Mouse (Mus musculus): ENCODE data around the gene Otud5. TPM values are rescaled to one million over a fixed set of nuclear protein-coding genes. Genes with fewer than 3 reads are reported as not detected.
"Not testable (repeated sequence)": the region's sequence is repeated elsewhere in the genome, so short reads cannot be mapped to it uniquely, and the experiment has no call there.

Gene Otud5
- total RNA-seq (2021) = 10 to 100 TPM; 14.6 to 17.1 TPM
- long read RNA-seq, experiment 1, full-length matches to known transcripts = 10 of 20 reads
- long read RNA-seq, experiment 1, partial matches to known transcripts = 5 of 20 reads
- long read RNA-seq, experiment 1, other reads (novel, unspliced or antisense) = 5 of 20 reads
- long read RNA-seq, experiment 2, full-length matches to known transcripts = 11 of 22 reads
- long read RNA-seq, experiment 2, partial matches to known transcripts = 8 of 22 reads
- long read RNA-seq, experiment 2, other reads (novel, unspliced or antisense) = 3 of 22 reads

- DNase-seq (ENCODE audit: low spot score) = peak; percentile 92
Measured at GRCm38 (mm10) chrX:7841163-7842162, at the start of gene Otud5. Gene Otud5, plus strand, starts transcription at chrX:7841364.

DNA sequence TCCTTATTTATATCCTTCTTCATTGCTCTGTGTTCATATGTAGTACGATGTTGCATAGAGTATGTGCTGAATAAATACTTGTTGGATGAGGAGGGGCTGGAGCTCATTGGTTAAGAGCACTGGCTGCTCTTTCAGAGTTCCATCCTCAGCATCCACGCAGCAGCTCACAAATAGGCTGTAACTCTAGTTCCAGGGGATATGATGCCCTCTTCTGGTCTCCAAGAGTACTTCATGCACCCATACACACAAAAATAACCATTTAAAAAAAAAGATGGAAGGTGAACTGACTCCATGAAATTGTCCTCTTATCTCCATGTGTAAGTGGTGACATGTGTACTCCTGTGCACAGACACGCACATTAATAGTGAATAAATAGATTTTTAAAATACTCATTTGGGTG lies 47.8 kb upstream of the Otud5 start:
- no peak for DNase-seq (ENCODE audit: low spot score)

- peak; percentile 5 for DNase-seq (ENCODE audit: low spot score)
Measured at GRCm38 (mm10) chrX:7795016-7795415, 46.1 kb upstream of the Otud5 start.

- DNase-seq (ENCODE audit: low spot score) = no peak
Measured at GRCm38 (mm10) chrX:7797327-7797726, 43.8 kb upstream of the Otud5 start.

DNA sequence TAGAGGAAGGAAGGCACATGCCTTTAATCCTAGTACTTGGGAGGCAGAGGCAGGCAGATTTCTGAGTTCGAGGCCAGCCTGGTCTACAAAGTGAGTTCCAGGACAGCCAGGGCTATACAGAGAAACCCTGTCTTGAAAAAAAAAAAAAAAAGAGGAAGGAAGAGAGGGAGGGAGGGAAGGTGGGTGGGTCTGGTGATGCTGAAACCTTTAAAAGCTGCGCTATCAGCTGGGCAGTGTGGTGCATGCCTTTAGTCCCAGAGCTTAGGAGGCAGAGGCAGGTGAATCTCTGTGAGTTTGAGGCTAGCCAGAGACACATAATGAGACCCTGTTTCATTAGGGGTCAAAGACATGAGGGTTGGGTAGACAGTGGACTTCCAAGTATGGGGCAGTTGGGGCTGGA lies 39.0 kb upstream of the Otud5 start:
- DNase-seq (ENCODE audit: low spot score) = not testable (repeated sequence)

- not testable (repeated sequence) for DNase-seq (ENCODE audit: low spot score)
Measured at GRCm38 (mm10) chrX:7815016-7815415, 26.1 kb upstream of the Otud5 start.

GRCm38 (mm10) chrX:7821865-7822779 lies 19.0 kb upstream of the Otud5 start, which contains the start of gene Kcnd1:
Gene Kcnd1, plus strand, starts transcription at chrX:7822289.
- peak; percentile 2 for DNase-seq (ENCODE audit: low spot score)

- no peak for DNase-seq (ENCODE audit: low spot score)
Measured at GRCm38 (mm10) chrX:7837146-7837545, 4.0 kb upstream of the Otud5 start.

GRCm38 (mm10) chrX:7840842-7841162 lies 362 bp upstream of the Otud5 start:
- no peak for DNase-seq (ENCODE audit: low spot score)

GRCm38 (mm10) chrX:7842318-7842717 lies 1.2 kb downstream of the Otud5 start:
- DNase-seq (ENCODE audit: low spot score) = peak; percentile 2

DNA sequence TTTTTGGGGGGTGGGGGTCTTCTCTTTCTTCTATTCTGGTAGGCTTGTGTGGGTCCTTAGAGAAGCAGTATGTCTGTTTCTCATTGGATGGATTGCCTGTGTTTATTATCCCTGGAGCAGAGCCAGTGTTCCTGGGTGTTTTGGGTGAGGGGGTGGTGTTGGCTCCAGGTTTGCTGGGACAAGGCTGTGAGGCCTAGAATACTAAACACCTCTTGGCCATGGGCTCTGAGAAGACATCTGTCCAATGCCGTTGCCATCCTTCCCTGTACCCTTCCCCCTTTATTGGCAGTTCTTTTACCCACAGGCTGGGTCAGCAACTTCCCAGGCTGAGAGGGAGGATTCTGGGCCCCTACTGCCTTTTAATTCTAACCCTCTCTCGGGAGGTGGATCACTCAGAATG lies 6.7 kb downstream of the Otud5 start:
- no peak for DNase-seq (ENCODE audit: low spot score)

- DNase-seq (ENCODE audit: low spot score) = peak; percentile 14
Measured at GRCm38 (mm10) chrX:7854578-7854977, 13.4 kb downstream of the Otud5 start.

DNA sequence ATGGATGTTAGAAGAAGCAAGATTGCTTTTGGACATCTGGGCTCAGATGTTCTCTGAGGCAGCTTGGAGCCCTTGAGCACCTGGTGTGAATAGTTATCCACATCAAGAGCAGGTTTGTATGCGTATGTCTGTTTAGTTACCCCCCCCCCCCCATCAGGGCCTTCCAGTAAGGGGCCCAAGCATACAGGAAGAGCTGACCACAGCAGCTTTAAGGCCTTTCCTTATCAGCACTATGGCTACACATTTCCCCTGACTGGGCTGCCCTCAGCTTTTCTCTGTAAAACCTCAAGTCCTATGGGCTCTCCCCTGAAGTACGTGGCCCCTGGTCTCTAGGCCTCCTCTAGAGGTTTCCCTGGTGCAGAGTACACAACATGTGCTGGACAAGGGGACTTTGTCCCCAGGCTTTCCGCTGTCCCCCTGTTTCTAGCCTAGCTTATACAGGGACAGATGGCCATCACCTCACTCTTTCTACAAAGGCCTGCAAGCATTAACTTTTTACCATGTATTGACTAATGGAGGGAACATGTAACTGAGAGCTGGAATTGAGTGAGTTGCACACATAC lies 18.1 kb downstream of the Otud5 start:
- DNase-seq (ENCODE audit: low spot score) = no peak

DNA sequence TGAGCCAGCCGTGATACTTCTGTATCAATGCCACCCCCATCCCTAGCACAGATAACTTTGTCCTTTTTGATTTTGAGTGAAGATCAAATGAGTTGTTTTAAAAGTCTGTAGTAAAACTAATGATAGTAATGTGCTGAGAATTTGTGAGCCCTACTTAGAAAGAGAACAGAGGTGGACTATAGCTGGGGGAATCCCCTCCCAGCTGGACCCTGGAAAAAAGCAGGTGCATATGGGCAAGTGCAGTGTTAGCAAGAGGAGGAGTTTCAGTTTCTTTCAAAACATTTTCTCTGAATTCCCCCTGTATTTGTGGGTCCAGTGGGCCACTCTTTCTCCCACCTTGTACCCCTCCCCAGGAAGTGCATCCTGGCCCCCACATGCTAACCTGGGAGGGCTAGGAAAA lies 22.0 kb downstream of the Otud5 start:
- DNase-seq (ENCODE audit: low spot score) = no peak

GRCm38 (mm10) chrX:7864551-7864950 lies 23.4 kb downstream of the Otud5 start:
- no peak for DNase-seq (ENCODE audit: low spot score)

DNA sequence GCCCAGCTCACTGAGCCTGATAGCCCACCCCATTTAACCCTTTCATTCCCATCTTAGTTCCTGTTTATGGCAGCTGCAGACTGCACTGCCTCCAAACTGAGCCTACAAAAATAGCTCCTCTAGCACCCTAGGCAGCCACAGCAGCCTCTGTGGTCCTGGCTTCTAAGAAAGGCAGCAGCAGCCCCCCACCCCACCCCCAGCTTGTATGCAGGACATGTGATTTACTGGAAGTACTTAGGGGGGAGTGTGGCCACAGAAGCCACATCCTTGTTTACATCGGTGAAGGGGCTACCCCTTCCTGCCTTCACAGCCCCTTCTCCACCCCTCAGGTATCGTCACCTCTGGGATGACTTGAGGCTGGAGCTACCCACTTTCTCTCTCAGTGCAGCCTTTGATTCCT lies 24.2 kb downstream of the Otud5 start:
- no peak for DNase-seq (ENCODE audit: low spot score)

DNA sequence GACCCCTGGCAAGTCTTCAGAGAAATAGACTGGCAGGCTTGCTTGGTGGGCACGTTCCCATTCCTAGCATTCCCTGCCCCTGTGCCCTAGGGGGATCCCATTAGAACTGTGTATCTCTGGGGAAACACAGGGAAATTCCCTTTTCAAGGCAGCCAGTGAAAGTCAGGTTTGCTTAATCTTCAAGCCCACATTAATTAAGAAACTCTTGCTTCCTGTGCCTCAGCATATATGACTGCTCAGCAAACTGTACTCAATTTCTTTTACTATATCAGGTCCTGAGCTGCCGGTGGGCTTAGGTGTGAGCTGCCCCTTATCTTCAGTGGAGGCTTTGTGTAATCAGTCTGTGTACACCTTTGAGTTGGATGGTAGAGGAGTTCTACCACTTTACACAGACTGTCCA lies 24.6 kb downstream of the Otud5 start:
- DNase-seq (ENCODE audit: low spot score) = no peak

GRCm38 (mm10) chrX:7867141-7867540 lies 26.0 kb downstream of the Otud5 start:
- no peak for DNase-seq (ENCODE audit: low spot score)

DNA sequence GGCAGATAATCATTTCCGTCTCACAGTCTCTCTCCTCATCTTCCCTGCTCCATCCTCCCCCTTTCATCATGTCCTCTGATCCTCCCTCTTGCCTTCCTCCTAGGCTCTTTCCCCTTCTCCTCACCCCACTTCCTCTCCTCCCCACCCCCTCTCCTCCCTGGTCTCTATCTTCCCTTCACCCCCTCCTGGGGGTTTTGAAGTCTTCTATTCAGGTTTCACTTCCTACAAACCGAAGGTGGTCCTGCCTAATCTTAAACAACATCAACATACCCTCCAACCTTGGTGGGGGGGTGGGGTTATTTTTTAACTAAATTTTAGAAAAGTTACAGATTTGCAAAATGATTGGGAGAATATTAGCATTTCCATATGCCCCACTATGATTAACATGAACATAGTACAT lies 27.3 kb downstream of the Otud5 start:
- no peak for DNase-seq (ENCODE audit: low spot score)

- no peak for DNase-seq (ENCODE audit: low spot score)
Measured at GRCm38 (mm10) chrX:7869826-7870225, 28.7 kb downstream of the Otud5 start.

DNA sequence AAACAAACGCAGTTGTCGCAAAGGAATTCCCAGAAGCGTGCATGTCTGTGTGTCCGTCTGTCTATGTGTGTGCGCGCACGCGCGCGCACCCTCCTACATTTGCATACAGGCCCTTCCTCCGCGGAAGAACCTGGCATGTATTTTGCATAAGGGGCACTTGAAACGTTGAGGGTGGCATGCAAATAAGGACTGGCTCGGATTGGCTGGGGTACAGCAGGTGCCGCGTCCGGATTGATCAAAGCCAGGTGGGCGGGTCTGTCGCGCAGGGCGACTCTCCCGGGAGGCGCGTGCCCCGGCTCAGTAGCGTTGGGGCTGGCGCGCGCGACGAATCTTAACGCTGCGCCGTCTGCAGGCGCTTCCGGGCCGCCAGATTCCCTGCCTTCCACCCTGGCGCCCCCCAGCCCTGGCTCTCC lies 36.8 kb downstream of the Otud5 start, which contains the start of gene Pim2:
Pim2 (plus strand) TSS at position 256 of the 413 bp plus-strand sequence.
- peak; percentile 70 for DNase-seq (ENCODE audit: low spot score)
